Mouse (Mus musculus): Measurements from ENCODE around the gene Hectd4. TPM values are rescaled to one million over a fixed set of nuclear protein-coding genes. Genes with fewer than 3 reads are reported as not detected.

Hectd4 gene
- polyA plus RNA-seq, 1 experiment from 2014 or later, result 35.4 TPM

DNA sequence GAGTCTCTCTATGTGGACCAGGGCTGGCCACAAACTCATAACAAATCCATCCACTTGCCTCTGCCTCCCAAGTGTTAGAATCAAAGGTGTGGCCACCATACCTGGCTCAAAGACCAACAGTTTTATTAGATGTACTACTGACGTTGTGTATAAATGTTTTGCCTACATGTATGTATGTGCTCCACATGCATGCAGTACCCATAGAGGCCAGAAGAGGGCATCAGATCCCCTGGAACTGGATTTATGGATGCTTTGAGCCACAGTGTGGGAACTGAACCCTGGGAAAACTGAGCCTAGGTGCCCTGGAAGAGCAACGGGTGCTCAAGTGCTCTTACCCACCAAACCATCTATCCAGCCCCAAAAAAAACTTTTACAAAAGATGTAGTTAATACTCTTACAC is 160.7 kb downstream of the Hectd4 start:
- H3K27me3 ChIP-seq (ENCODE audit: control insufficient read depth, insufficient read depth, low read length), result no peaks in the 10 kb centered on the region
- H3K4me3 ChIP-seq (replicated peaks; ENCODE audit: low read depth, low read length), result no peak overlapping the region
- DNase-seq (no peak), ATAC-seq (ENCODE audit: low FRiP score, low TSS enrichment) (no peak)
- H3K4me2 ChIP-seq (ENCODE audit: low read length), result no peak overlapping the region
- H3K9me3 ChIP-seq (ENCODE audit: control insufficient read depth, low read length), result no peaks in the 10 kb centered on the region
- H3K4me1 ChIP-seq (ENCODE audit: control insufficient read depth, insufficient read depth, low read length), result peaks cover 13% of the 10 kb centered on the region
- 99% methylated on average over 2 of the region's 2 CpGs for WGBS
- no peak overlapping the region for H3K27ac ChIP-seq (replicated peaks; ENCODE audit: low read depth, low read length)
- no peak overlapping the region for H3K9ac ChIP-seq (replicated peaks; ENCODE audit: low read length)
- H3K36me3 ChIP-seq (ENCODE audit: control insufficient read depth, insufficient read depth, low read length), result peaks cover 53% of the 10 kb centered on the region

DNA sequence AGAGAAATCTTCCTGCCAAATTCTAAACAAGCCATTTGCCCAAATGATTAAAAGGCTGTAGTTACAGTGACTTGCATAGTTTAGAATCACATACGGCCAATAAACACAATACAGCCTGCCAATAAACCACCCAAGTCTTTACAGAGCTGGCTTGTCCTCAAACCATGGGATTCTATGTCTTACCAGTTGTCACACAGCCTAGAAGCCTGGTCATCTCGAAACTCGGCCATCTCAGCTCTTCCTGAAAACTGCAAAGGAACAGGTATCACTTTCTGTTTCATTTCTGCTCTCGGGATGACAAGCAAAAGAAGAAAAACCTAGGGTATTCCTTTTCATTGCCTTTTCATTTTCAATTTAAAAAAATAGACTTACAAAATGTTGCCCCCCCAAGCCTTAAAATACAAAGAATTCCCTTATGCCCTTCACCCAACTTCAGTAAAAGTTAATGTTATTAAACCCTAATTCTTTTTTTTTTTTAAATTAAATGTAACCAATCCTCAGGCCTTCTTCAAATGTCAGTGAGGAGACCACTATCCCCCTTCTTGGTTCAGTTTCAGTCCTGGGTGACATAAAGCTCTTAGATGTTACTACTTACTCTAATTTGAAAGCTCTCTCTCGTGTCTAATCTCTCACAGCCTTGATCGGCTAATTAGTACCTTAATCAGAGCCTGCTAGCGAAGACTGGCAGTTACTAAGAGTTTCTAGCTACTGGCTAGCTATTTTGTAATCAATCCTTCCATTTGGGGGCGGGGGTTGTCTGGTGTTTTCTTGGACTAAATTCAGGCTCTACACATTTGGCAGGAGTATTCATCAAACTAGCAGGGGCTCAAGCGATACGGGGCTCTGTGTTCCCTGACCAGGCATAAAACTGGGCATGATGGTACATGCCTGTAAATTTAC is 164.1 kb downstream of the Hectd4 start:
- peaks cover 22% of the 10 kb centered on the region for H3K36me3 ChIP-seq (ENCODE audit: control insufficient read depth, insufficient read depth, low read length)
- WGBS, result 60% methylated on average over 10 of the region's 10 CpGs
- peak overlapping the region; percentile 67 for H3K9ac ChIP-seq (replicated peaks; ENCODE audit: low read length)
- no peak for ATAC-seq (ENCODE audit: low FRiP score, low TSS enrichment)
- no peaks in the 10 kb centered on the region for H3K9me3 ChIP-seq (ENCODE audit: control insufficient read depth, low read length)
- peak overlapping the region; percentile 66 for H3K4me2 ChIP-seq (ENCODE audit: low read length)
- peak overlapping the region; percentile 65 for H3K4me3 ChIP-seq (replicated peaks; ENCODE audit: low read depth, low read length)
- H3K27ac ChIP-seq (replicated peaks; ENCODE audit: low read depth, low read length), result 0 out of 2 replicates have a peak overlapping the region, but pooled peaks have one; percentile 86
- peak; percentile 29 for DNase-seq
- H3K4me1 ChIP-seq (ENCODE audit: control insufficient read depth, insufficient read depth, low read length), result peaks cover 13% of the 10 kb centered on the region
- H3K27me3 ChIP-seq (ENCODE audit: control insufficient read depth, insufficient read depth, low read length), result no peaks in the 10 kb centered on the region

DNA sequence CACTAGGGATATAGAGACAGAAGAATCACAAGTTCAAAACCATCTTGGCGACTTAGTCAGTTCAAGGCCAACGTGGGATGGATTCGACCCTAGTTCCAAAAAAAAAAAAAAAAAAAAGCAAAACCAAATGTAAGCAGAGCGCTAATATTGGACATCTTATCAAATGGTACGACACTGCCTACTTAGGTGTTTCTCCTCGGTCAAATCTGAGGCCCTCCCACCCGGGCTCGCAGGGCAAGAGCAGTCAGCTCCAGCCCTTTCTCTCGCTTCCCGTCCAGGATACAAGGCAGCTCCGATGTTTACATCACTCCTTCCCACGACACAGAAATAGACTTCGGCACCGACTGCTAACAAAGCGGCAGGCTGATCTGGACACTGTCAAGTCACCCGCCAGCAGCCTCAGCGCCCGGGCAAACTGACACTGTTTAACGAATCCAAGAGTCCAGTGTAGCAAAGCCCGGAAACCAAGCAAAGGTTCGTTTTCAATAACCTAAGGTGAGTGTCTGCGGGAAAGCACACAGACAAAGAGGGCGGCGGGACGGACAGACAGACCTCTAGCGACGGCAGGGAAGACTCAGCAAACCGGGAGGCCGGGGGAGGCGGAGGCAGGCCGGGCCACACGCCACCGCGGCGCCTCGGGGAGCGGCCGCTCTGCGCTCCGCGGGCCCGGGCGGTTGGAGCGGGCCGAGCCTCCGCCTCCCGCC is 164.9 kb downstream of the Hectd4 start:
- no peaks in the 10 kb centered on the region for H3K27me3 ChIP-seq (ENCODE audit: control insufficient read depth, insufficient read depth, low read length)
- H3K9me3 ChIP-seq (ENCODE audit: control insufficient read depth, low read length), result no peaks in the 10 kb centered on the region
- 2% methylated on average over 46 of the region's 47 CpGs for WGBS
- H3K4me2 ChIP-seq (ENCODE audit: low read length), result peak overlapping the region; percentile 66
- DNase-seq (no peak), ATAC-seq (ENCODE audit: low FRiP score, low TSS enrichment) (peak; percentile 78)
- H3K9ac ChIP-seq (replicated peaks; ENCODE audit: low read length), result peak overlapping the region; percentile 67
- H3K4me3 ChIP-seq (replicated peaks; ENCODE audit: low read depth, low read length), result peak overlapping the region; percentile 65
- H3K27ac ChIP-seq (replicated peaks; ENCODE audit: low read depth, low read length), result peak overlapping the region; percentile 86
- H3K36me3 ChIP-seq (ENCODE audit: control insufficient read depth, insufficient read depth, low read length), result peaks cover 14% of the 10 kb centered on the region
- H3K4me1 ChIP-seq (ENCODE audit: control insufficient read depth, insufficient read depth, low read length), result peaks cover 15% of the 10 kb centered on the region

DNA sequence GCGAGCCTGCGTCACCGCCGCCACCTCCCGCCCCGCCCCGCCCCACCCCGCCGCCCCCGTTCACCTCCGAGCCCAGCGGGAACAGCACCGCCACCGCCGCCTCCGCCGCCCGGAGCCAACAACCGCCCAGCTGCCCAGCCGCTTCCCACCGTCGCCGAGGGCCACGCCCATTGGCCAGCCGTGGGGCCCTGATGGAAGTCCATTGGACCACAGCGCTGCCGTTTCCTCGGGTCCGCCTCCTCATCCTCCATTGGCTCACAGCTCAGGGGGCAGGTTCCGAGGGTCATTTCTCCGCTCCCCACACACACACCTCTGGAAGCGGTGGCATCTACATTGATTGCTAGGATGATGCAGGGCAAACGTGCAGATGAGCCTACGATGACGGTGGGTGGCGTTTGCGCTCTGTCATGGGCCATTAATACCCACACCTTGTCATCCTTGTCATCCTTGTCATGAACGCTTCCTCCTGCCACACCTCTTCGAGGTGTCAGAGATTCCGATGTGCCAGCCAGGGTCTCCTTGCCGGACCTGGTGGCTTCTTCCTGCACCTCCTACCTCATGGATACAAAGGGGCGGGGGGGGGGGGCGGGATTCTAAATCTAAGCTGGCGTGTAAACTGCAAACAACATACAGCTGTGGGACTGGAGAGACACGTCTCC is 165.6 kb downstream of the Hectd4 start, which contains the start of gene Trafd1:
Trafd1 (minus strand) TSS at position 172 of the 659 bp plus-strand sequence.
- Histone ChIP-seq H3K4me2 (ENCODE audit: low read length) (peak within 1 kb of the TSS; percentile 66), H3K9me3 (ENCODE audit: control insufficient read depth, low read length) (no peaks in the 10 kb centered on the region), H3K4me1 (ENCODE audit: control insufficient read depth, insufficient read depth, low read length) (peaks cover 15% of the 10 kb centered on the region), H3K4me3 (replicated peaks; ENCODE audit: low read depth, low read length) (peak within 1 kb of the TSS; percentile 65), H3K27ac (replicated peaks; ENCODE audit: low read depth, low read length) (peak within 1 kb of the TSS; percentile 86), H3K36me3 (ENCODE audit: control insufficient read depth, insufficient read depth, low read length) (peaks cover 13% of the 10 kb centered on the region), H3K9ac (replicated peaks; ENCODE audit: low read length) (peak within 1 kb of the TSS; percentile 67), H3K27me3 (ENCODE audit: control insufficient read depth, insufficient read depth, low read length) (no peaks in the 10 kb centered on the region)
- 0% methylated on average over 45 of the region's 45 CpGs for WGBS
- DNase-seq (peak; percentile 97), ATAC-seq (ENCODE audit: low FRiP score, low TSS enrichment) (peak; percentile 95)

DNA sequence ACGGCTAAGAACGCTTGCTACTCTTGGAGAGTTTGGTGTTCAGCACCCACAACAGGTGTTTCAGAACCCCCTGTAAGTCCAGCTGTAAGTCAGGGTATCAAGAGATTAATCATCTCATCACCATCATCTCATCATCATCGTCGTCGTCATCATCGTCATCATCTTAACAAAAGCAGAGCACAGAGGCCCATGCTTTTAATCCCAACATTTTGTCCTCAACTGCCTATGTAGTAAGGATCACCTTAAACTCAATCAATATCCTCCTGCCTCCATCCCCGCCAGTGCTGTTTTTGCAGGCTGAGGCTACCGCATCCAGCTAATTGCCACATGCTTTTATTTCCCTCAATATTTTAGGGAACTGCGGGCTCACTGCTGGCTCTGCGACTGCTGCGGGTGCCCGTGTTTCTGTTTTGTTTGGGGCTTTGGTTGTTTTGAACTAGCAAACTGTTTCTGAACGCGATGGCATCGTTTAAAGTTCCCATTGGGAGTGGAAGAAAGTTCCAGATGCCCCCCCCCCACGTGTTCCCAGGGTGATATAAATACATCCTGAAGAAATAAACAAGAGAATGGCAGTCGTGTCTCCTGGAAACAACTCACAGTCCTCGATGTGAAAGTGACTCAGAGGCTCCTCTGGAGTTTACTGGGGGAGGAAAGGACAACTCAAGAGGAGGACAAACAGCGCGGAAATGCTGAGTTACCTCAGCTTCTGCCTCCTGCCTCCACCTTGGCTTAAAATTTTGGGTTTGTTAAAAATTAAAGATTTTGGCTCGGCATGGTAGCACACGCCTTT is 166.3 kb downstream of the Hectd4 start:
- Histone ChIP-seq H3K9me3 (ENCODE audit: control insufficient read depth, low read length) (no peaks in the 10 kb centered on the region), H3K27ac (replicated peaks; ENCODE audit: low read depth, low read length) (0 out of 2 replicates have a peak overlapping the region, but pooled peaks have one; percentile 8), H3K9ac (replicated peaks; ENCODE audit: low read length) (peak overlapping the region; percentile 42; the same call in 1 of the 2 replicates), H3K36me3 (ENCODE audit: control insufficient read depth, insufficient read depth, low read length) (peaks cover 6% of the 10 kb centered on the region), H3K4me2 (ENCODE audit: low read length) (peak overlapping the region; percentile 66), H3K4me3 (replicated peaks; ENCODE audit: low read depth, low read length) (peak overlapping the region; percentile 65), H3K4me1 (ENCODE audit: control insufficient read depth, insufficient read depth, low read length) (peaks cover 15% of the 10 kb centered on the region), H3K27me3 (ENCODE audit: control insufficient read depth, insufficient read depth, low read length) (no peaks in the 10 kb centered on the region)
- 39% methylated on average over 22 of the region's 22 CpGs for WGBS
- DNase-seq (no peak), ATAC-seq (ENCODE audit: low FRiP score, low TSS enrichment) (no peak)

DNA sequence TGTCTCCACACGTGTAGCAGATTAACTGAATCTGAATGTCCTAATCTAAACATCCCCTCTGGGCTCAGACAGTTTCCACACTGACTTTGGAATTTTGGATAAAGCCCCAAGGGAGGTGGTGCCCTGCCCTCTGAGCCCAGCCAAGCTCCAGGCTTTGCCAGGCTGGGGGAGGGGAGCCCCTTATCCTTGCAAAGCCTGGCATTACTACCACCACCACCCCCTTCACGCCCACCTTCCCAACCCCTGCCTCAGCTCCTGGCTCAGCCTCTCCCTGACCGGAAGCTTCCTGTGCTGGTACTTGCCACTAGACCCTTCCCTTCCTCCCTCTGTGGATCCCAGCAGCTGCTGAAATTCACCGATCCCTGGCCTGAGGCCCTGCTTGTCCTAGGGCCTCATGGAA is 167.1 kb downstream of the Hectd4 start:
- WGBS, result 76% methylated on average over 4 of the region's 4 CpGs
- Histone ChIP-seq H3K9ac (replicated peaks; ENCODE audit: low read length) (no peak overlapping the region), H3K36me3 (ENCODE audit: control insufficient read depth, insufficient read depth, low read length) (no peaks in the 10 kb centered on the region), H3K4me2 (ENCODE audit: low read length) (no peak overlapping the region), H3K27ac (replicated peaks; ENCODE audit: low read depth, low read length) (no peak overlapping the region), H3K9me3 (ENCODE audit: control insufficient read depth, low read length) (no peaks in the 10 kb centered on the region), H3K4me1 (ENCODE audit: control insufficient read depth, insufficient read depth, low read length) (peaks cover 15% of the 10 kb centered on the region), H3K4me3 (replicated peaks; ENCODE audit: low read depth, low read length) (no peak overlapping the region), H3K27me3 (ENCODE audit: control insufficient read depth, insufficient read depth, low read length) (no peaks in the 10 kb centered on the region)
- no peak for ATAC-seq (ENCODE audit: low FRiP score, low TSS enrichment)
- no peak for DNase-seq

DNA sequence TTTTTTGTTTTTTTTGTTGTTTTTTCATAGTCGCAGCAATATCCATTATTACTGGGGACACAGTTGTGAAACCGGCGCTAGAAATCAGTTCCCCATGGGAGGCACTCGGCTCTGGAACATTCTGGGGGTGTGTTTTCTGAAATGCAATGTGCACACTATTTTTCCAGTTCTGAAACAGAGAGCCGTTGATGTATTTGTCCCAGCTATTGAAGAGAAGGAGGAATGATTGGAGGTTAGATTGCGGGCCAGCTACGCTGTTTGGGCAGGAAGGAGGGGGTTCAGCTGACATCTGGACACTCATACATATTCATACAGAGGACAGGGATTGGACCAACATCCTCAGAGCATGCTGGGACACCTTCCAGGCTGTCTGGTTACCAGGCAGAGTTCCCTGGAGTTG is 169.1 kb downstream of the Hectd4 start:
- DNase-seq, result no peak
- Histone ChIP-seq H3K9ac (replicated peaks; ENCODE audit: low read length) (no peak overlapping the region; the same call in 1 of the 2 replicates), H3K27ac (replicated peaks; ENCODE audit: low read depth, low read length) (no peak overlapping the region)

DNA sequence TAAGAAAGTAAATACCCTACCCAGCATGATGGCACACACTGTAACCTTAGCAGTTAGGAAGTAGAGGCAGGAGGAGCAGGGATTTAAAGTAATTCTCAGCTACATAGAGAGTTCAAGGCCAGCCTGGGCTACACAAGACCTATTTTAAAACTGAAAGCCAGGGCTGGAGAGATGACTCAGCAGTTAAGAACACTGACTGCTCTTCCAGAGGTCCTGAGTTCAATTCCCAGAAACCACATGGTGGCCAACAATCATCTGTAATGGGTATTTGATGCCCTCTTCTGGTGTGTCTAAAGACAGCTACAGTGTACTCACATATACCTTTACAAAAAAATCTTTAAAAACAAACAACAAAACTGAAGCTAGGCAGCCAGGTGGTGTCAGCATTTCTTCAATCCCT is 169.7 kb downstream of the Hectd4 start:
- no peak for ATAC-seq (ENCODE audit: low FRiP score, low TSS enrichment)
- Histone ChIP-seq H3K27me3 (ENCODE audit: control insufficient read depth, insufficient read depth, low read length) (no peaks in the 10 kb centered on the region), H3K9me3 (ENCODE audit: control insufficient read depth, low read length) (no peaks in the 10 kb centered on the region), H3K36me3 (ENCODE audit: control insufficient read depth, insufficient read depth, low read length) (no peaks in the 10 kb centered on the region), H3K4me3 (replicated peaks; ENCODE audit: low read depth, low read length) (no peak overlapping the region), H3K27ac (replicated peaks; ENCODE audit: low read depth, low read length) (no peak overlapping the region), H3K4me2 (ENCODE audit: low read length) (no peak overlapping the region), H3K9ac (replicated peaks; ENCODE audit: low read length) (no peak overlapping the region), H3K4me1 (ENCODE audit: control insufficient read depth, insufficient read depth, low read length) (0 out of 2 replicates have a peak, but pooled peaks cover 2% of the 10 kb centered on the region)
- no peak for DNase-seq

More for the DNA sequence above, 169.1 kb downstream of the Hectd4 start:
- Histone ChIP-seq H3K4me3 (replicated peaks; ENCODE audit: low read depth, low read length) (no peak overlapping the region), H3K4me2 (ENCODE audit: low read length) (no peak overlapping the region), H3K4me1 (ENCODE audit: control insufficient read depth, insufficient read depth, low read length) (peaks cover 7% of the 10 kb centered on the region), H3K27me3 (ENCODE audit: control insufficient read depth, insufficient read depth, low read length) (no peaks in the 10 kb centered on the region), H3K36me3 (ENCODE audit: control insufficient read depth, insufficient read depth, low read length) (no peaks in the 10 kb centered on the region), H3K9me3 (ENCODE audit: control insufficient read depth, low read length) (no peaks in the 10 kb centered on the region)
- WGBS, result 41% methylated on average over 7 of the region's 7 CpGs
- ATAC-seq (ENCODE audit: low FRiP score, low TSS enrichment), result no peak
